Mouse (Mus musculus): Measurements from ENCODE around the gene Trim27. TPM values are rescaled to one million over a fixed set of nuclear protein-coding genes. Genes with fewer than 3 reads are reported as not detected.

Gene Trim27
- polyA plus RNA-seq, 1 experiment from 2014 or later: 70.1 TPM

DNA sequence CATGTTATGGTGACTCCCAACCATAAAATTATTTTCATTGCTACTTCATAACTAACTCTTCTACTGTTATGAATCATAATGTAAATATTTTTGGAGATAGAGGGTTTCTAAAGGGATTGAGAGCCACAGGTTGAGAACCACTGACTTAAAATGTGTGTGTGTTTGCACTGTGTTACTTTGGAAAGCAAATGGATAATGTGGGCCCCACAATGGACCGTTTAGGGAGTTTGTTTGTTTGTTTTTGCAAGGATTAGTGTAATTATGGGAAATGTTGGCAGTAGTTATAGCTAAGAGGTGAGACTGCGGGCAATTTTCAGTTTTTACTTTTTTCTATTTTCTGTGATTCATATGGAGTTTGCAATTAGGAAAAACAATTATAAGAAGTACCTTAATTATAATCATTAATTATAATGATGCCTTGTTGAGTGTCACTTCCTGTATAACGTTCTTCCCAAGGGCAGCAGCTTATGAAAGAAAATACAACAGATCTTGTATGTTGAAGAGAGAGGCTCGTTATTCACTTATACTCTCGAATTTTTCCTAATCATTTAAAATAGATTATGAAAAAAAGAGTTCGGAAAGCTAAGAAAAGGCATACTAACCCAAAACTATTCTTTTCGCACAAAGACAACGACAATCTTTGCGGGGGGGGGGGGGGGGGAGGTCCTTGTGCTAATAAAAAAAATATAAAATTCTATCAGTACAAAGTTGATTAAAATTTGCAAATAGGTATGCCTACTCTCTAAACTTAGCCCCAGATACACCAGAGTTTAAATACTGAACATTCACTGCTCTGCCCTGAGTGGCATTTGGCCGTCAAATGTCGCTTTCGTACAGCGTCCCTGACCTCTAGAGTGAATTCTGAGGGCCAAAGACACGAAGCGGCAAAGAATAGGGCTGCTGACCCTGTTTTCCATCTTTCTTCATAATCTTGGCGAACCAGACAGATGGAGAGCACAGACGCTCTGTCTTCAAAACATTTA, 20.1 kb downstream of the Trim27 start:
- Histone ChIP-seq H3K9ac (ENCODE audit: low read depth, low read length) (peak overlapping the region; percentile 63), H3K4me3 (ENCODE audit: low read length) (peak overlapping the region; percentile 82), H3K4me1 (ENCODE audit: control insufficient read depth, insufficient read depth, low read depth, low read length) (peaks cover 3% of the 10 kb centered on the region), H3K27ac (ENCODE audit: low read depth, low read length) (peak overlapping the region; percentile 51), H3K9me3 (ENCODE audit: control insufficient read depth, low read length) (0 out of 2 replicates have a peak, but pooled peaks cover 2% of the 10 kb centered on the region), H3K27me3 (replicated peaks; ENCODE audit: control insufficient read depth, insufficient read depth, low read length) (no peaks in the 10 kb centered on the region), H3K36me3 (ENCODE audit: control insufficient read depth, insufficient read depth, low read length) (no peaks in the 10 kb centered on the region), H3K4me2 (ENCODE audit: low read length) (peak overlapping the region; percentile 70)
- ATAC-seq: peak; percentile 71
- WGBS: 3% methylated on average over 17 of the region's 17 CpGs

DNA sequence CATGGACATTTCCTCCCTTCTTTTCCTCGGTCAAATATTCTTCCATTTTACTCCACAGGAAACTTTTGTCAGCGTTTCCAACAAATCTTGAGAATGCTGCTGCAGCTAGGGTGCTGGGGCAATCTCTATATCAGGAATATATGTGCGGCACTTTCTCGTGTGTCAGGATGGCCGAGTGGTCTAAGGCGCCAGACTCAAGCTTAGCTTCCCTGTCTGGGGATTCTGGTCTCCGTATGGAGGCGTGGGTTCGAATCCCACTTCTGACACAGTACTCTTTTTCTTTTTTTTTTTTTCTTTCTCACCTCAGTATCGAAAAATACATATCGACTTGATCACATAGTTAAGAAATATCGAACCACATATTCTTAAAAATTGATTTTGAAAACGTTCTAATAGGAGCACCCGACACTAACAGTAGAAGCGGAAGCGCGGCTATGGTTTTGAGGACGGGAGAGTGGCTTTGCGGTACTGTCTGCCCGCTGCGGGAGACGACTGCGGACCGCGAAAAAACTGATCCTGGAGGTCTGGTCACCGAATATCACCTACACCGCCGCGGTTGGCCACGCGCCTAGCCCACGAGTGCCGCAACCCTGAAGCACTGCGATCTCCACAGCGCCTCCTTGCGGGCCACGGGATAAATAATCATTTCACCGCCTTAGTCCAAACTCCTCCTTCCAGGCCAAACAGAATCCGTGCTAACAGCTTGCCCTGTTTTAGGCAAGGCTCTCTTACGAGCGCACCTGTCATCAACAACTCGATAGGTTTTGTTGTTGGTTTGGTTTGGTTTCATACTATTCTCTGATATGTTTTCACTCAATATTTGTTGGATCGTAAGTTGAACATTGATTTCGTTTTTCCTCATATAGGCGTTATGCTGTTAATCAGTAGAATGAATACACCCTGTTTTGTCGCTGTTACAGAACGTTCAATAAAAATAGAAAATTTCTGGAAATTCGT, 21.1 kb downstream of the Trim27 start:
- Histone ChIP-seq H3K4me2 (ENCODE audit: low read length) (peak overlapping the region; percentile 70), H3K27ac (ENCODE audit: low read depth, low read length) (peak overlapping the region; percentile 88), H3K36me3 (ENCODE audit: control insufficient read depth, insufficient read depth, low read length) (no peaks in the 10 kb centered on the region), H3K9me3 (ENCODE audit: control insufficient read depth, low read length) (0 out of 2 replicates have a peak, but pooled peaks cover 2% of the 10 kb centered on the region), H3K4me3 (ENCODE audit: low read length) (peak overlapping the region; percentile 82), H3K4me1 (ENCODE audit: control insufficient read depth, insufficient read depth, low read depth, low read length) (peaks cover 3% of the 10 kb centered on the region), H3K27me3 (replicated peaks; ENCODE audit: control insufficient read depth, insufficient read depth, low read length) (no peaks in the 10 kb centered on the region), H3K9ac (ENCODE audit: low read depth, low read length) (peak overlapping the region; percentile 79)
- WGBS: 4% methylated on average over 48 of the region's 48 CpGs
- ATAC-seq: peak; percentile 98

DNA sequence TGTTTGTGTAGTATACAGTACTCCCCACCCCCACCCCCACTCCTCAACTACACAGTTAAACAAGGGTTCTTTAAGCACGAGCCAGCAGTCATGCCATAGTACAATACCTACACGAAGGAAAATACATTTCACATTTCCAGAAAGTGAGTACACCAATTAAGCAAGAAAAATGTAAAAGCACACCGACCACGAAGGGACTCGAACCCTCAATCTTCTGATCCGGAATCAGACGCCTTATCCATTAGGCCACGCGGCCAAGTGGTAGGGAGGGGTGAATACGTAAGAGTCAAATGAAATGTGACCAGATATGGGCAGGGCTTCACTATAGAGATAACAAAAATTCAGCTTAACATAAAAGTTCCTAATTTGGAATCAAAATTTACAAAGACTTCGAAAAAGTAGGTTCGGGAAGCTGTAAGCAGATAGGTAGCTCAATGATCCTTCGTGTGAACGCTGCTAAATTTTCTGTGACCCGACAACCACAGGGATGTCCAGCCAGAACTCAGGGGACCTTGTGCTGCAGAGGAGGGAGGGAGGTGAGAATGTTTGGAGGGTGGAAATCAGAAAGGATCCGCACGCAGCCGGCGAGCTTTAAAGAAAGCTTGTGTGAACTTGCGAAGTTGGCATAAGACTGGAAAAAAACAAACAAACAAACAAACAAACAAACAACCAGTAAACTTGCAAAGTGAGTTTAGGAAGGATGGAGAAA, 36.2 kb downstream of the Trim27 start:
- H3K36me3 ChIP-seq (ENCODE audit: control insufficient read depth, insufficient read depth, low read length): no peaks in the 10 kb centered on the region
- H3K4me1 ChIP-seq (ENCODE audit: control insufficient read depth, insufficient read depth, low read depth, low read length): no peaks in the 10 kb centered on the region
- H3K9me3 ChIP-seq (ENCODE audit: control insufficient read depth, low read length): 0 out of 2 replicates have a peak, but pooled peaks cover 2% of the 10 kb centered on the region
- H3K27ac ChIP-seq (ENCODE audit: low read depth, low read length): no peak overlapping the region
- H3K4me2 ChIP-seq (ENCODE audit: low read length): peak overlapping the region; percentile 73
- ATAC-seq: peak; percentile 95
- peak overlapping the region; percentile 46 for H3K4me3 ChIP-seq (ENCODE audit: low read length)
- H3K9ac ChIP-seq (ENCODE audit: low read depth, low read length): peak overlapping the region; percentile 37; the same call in 1 of the 2 replicates
- 2% methylated on average over 20 of the region's 20 CpGs for WGBS
- H3K27me3 ChIP-seq (replicated peaks; ENCODE audit: control insufficient read depth, insufficient read depth, low read length): peaks cover 3% of the 10 kb centered on the region; the same call in 1 of the 2 replicates

DNA sequence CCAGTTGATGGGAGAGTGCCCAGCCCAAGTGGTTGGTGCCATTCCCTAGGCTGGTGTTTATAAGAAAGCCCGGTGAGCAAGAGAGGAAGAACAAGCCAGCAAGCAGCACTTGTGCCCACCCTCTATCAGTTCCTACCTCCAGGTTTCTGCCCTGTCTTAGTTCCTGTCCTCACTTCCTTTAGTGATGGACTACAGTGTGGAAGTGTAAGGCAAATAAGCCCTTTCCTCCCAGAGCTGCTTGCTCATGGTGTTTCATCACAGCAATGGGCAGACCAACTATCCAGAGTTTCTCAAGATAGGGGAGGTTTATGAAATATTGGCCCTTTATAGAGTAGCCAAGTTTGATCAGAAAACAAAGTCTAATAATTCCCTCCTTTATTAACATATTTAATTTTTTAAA, 37.5 kb downstream of the Trim27 start:
- Histone ChIP-seq H3K36me3 (ENCODE audit: control insufficient read depth, insufficient read depth, low read length) (no peaks in the 10 kb centered on the region), H3K9ac (ENCODE audit: low read depth, low read length) (no peak overlapping the region), H3K27me3 (replicated peaks; ENCODE audit: control insufficient read depth, insufficient read depth, low read length) (peaks cover 3% of the 10 kb centered on the region; the same call in 1 of the 2 replicates), H3K4me3 (ENCODE audit: low read length) (no peak overlapping the region), H3K27ac (ENCODE audit: low read depth, low read length) (no peak overlapping the region), H3K4me1 (ENCODE audit: control insufficient read depth, insufficient read depth, low read depth, low read length) (peaks cover 4% of the 10 kb centered on the region), H3K4me2 (ENCODE audit: low read length) (no peak overlapping the region), H3K9me3 (ENCODE audit: control insufficient read depth, low read length) (no peaks in the 10 kb centered on the region)
- 43% methylated on average over 1 of the region's 1 CpGs for WGBS
- no peak for ATAC-seq

DNA sequence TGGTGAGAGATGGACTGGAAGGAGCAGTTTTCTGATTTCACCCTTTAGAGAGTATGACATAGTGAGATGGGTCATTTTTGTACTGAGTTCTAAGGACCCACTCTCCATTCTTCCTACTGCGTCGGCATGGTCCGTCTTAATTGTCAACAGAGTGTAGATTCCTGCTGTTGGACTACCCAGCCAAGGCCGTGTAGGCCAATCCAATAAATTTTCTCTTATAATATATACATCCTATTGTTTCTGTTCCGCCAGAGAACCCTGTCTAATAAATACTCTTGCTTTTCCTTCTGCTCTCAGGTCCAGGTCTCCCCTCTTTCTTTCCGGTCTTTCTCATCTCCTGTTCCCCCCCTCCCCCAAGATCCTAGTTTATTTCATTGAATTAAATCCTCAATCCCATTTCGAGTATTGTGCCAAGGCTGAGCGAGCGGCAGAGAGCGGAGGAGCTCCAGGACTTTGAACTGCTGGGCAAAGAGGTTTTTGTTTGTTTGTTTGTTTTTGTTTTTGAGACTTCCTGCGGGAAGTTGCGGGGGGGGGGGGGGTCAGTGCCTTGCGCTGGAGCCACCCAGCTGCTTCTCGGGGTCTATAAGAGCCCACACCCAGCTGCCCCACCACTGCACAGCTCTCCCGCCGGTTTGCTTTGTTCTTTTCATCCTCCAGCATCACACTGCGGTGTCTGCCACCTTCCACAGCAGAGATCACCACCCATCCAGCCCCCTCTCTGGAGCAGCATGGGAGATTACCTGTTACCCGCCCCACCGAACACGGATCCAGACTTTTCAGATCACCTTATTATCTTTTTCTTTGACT, 42.6 kb downstream of the Trim27 start:
- 2% methylated on average over 20 of the region's 20 CpGs for WGBS
- no peaks in the 10 kb centered on the region for H3K36me3 ChIP-seq (ENCODE audit: control insufficient read depth, insufficient read depth, low read length)

DNA sequence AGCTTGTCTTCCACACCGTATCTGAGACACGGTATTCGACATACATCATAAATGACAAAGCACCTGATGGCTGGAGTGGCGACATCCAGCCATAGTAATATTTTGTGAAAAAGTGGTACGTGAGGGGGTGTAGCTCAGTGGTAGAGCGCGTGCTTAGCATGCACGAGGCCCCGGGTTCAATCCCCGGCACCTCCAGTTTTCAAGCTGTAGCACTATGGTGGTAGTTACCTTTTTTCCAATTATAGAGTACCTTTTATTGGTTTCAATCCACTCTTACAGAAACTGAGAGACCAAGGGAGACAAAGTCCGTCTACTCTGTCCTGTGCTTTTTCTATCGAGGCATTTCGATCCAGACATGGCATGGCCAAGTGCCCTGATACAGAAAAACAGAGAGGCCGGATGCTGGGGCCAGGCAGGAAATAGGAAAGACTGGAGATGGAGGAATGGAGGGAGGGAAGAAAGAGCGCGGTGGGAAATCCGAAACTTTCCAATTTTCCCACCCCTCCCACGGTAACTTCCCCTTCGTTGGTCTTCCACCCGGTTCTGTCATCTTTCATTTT, 43.3 kb downstream of the Trim27 start:
- peaks cover 3% of the 10 kb centered on the region; the same call in 1 of the 2 replicates for H3K27me3 ChIP-seq (replicated peaks; ENCODE audit: control insufficient read depth, insufficient read depth, low read length)
- H3K4me1 ChIP-seq (ENCODE audit: control insufficient read depth, insufficient read depth, low read depth, low read length): peaks cover 4% of the 10 kb centered on the region
- peak overlapping the region; percentile 86 for H3K4me2 ChIP-seq (ENCODE audit: low read length)
- peak; percentile 98 for ATAC-seq
- under 1% methylated on average over 20 of the region's 20 CpGs for WGBS
- peak overlapping the region; percentile 79 for H3K9ac ChIP-seq (ENCODE audit: low read depth, low read length)
- no peaks in the 10 kb centered on the region for H3K9me3 ChIP-seq (ENCODE audit: control insufficient read depth, low read length)
- H3K4me3 ChIP-seq (ENCODE audit: low read length): peak overlapping the region; percentile 62
- no peaks in the 10 kb centered on the region for H3K36me3 ChIP-seq (ENCODE audit: control insufficient read depth, insufficient read depth, low read length)
- H3K27ac ChIP-seq (ENCODE audit: low read depth, low read length): peak overlapping the region; percentile 86

More for the DNA sequence above, 42.6 kb downstream of the Trim27 start:
- peaks cover 3% of the 10 kb centered on the region; the same call in 1 of the 2 replicates for H3K27me3 ChIP-seq (replicated peaks; ENCODE audit: control insufficient read depth, insufficient read depth, low read length)
- peak overlapping the region; percentile 86 for H3K27ac ChIP-seq (ENCODE audit: low read depth, low read length)
- peak overlapping the region; percentile 79 for H3K9ac ChIP-seq (ENCODE audit: low read depth, low read length)
- peak overlapping the region; percentile 62 for H3K4me3 ChIP-seq (ENCODE audit: low read length)
- peak overlapping the region; percentile 86 for H3K4me2 ChIP-seq (ENCODE audit: low read length)
- peak; percentile 96 for ATAC-seq
- no peaks in the 10 kb centered on the region for H3K9me3 ChIP-seq (ENCODE audit: control insufficient read depth, low read length)
- H3K4me1 ChIP-seq (ENCODE audit: control insufficient read depth, insufficient read depth, low read depth, low read length): peaks cover 4% of the 10 kb centered on the region

DNA sequence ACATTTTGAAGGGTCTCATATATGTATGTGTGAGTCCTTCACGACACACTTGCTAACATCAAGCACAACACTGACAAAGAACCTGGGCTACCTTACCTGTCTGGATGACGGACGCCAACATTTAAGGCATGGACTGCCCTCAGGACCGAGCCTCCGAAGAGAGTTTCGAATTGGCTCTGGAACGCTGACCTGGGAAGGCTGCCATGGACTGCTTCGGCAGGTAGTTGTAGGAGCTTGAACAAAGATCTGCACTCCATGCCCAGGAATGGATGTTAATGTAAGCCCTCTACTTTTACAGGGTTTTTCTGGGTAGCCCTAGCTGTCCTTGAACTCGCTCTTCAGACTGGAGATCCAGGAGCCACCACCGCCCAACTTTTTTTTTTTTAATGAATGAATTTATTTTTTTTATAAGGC, 44.0 kb downstream of the Trim27 start:
- Histone ChIP-seq H3K9me3 (ENCODE audit: control insufficient read depth, low read length) (no peaks in the 10 kb centered on the region), H3K4me1 (ENCODE audit: control insufficient read depth, insufficient read depth, low read depth, low read length) (peaks cover 4% of the 10 kb centered on the region), H3K4me2 (ENCODE audit: low read length) (peak overlapping the region; percentile 86), H3K36me3 (ENCODE audit: control insufficient read depth, insufficient read depth, low read length) (no peaks in the 10 kb centered on the region), H3K4me3 (ENCODE audit: low read length) (peak overlapping the region; percentile 62), H3K27ac (ENCODE audit: low read depth, low read length) (no peak overlapping the region), H3K27me3 (replicated peaks; ENCODE audit: control insufficient read depth, insufficient read depth, low read length) (peaks cover 3% of the 10 kb centered on the region; the same call in 1 of the 2 replicates), H3K9ac (ENCODE audit: low read depth, low read length) (peak overlapping the region; percentile 48; the same call in 1 of the 2 replicates)
- no peak for ATAC-seq
- under 1% methylated on average over 10 of the region's 10 CpGs for WGBS
